Mouse (Mus musculus) myocyte (in vitro differentiated cells): Measurements from ENCODE around the gene Zfp174.

Experiments
- E2F4 ChIP-seq: IDR thresholded peaks from one replicate; pipeline ENCODE4 v1.6.1; 2011; ENCODE audit warnings: mild to moderate bottlenecking, control low read depth, moderate library complexity; ENCODE audit not compliant: insufficient read depth
- MAX ChIP-seq: IDR thresholded peaks from one replicate; pipeline ENCODE4 v1.6.1; 2011; ENCODE audit warnings: low read depth, mild to moderate bottlenecking, control low read depth
- POLR2A ChIP-seq: IDR thresholded peaks from one replicate; pipeline ENCODE4 v1.6.1; 2011; ENCODE audit warnings: low read depth, mild to moderate bottlenecking, control low read depth, moderate library complexity; ENCODE audit not compliant: insufficient read length
- POLR2AphosphoS2 ChIP-seq: IDR thresholded peaks from one replicate; pipeline ENCODE4 v1.6.1; 2011; ENCODE audit warnings: low read depth, control low read depth; ENCODE audit not compliant: insufficient read length
- REST ChIP-seq: IDR thresholded peaks from one replicate; pipeline ENCODE4 v1.6.1; 2011; ENCODE audit warnings: mild to moderate bottlenecking, control low read depth, moderate library complexity; ENCODE audit not compliant: insufficient read depth, insufficient read length
- SRF ChIP-seq: IDR thresholded peaks from one replicate; pipeline ENCODE4 v1.6.1; 2011; ENCODE audit warnings: low read depth; ENCODE audit not compliant: control insufficient read depth, insufficient read length
- TCF12 ChIP-seq: IDR thresholded peaks from one replicate; pipeline ENCODE4 v1.6.1; 2011; ENCODE audit warnings: mild to moderate bottlenecking, control low read depth; ENCODE audit not compliant: poor library complexity, insufficient read depth, severe bottlenecking
- USF1 ChIP-seq: IDR thresholded peaks from one replicate; pipeline ENCODE4 v1.6.1; 2011; ENCODE audit warnings: low read depth, mild to moderate bottlenecking, control low read depth, moderate library complexity

- TF ChIP-seq POLR2A (no peak), POLR2AphosphoS2 (no peak), MAX (no peak), SRF (no peak), TCF12 (no peak), REST (no peak), E2F4 (no peak), USF1 (no peak)
These were observed 3.3 kb upstream of the Zfp174 start for GRCm38 (mm10) chr16:3843796-3844195.
